Mouse (Mus musculus) c-Kit-negative CD71-positive TER-119-positive erythroid progenitor cells, embryonic 14.5 days (primary cell): ENCODE results near the gene BC030499.

Source experiments
- DNase-seq: peaks from one replicate; pipeline ENCODE4 v3.0.0-alpha.2; 2013; ENCODE audit warnings: low read depth, low spot score

The BC030499 gene

DNA sequence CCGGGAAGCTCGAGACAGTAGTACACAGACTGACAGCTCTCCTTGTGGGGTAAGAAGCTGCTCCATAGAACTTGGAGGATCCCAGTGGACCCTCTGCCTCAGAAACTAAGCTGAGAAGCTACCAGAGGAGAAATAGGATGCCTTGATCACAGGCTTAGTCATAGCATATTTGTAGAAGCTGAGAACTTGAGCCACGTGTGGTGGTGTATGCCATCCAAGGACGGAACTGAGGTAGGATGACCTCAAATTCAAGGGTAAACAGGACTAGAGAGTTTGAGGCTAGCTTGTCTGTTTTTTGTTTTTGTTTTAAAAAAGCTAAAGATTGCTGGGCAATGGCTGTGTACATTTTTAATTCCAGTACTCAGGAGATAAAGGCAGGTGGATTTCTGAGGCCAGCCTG is 14.6 kb downstream of the BC030499 start:
- DNase-seq = no peak

DNA sequence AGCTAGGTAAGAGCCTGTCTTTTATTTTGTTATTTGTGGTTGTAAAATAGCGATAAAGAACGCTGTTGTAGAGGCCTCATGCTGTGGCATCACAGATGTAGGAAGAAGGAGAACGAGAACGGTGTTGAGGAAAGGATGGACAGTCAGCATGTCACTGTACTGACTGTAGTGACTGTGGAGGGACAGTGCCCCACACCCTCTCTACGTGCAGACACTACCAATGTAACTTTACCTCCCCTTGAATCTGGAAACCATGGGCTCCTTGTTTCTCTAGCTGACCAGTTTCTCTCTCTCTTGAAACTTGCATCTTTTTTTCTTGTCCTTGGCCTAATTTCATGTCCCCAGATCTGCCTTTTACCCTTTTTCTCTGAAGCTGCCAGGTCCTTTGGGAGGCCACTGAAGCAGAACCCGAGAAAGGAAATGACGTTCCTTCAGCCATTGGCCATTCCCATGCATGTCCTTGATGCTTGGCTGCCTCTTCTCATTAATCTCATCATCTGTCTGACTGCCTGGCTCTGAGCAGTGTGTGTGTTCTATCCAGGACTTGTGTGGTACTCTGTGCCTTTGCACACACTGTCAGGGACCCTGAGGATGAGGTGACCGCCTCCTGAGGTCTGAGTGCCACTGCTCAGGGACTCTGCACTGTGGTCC is 20.3 kb downstream of the BC030499 start:
- DNase-seq = no peak

DNA sequence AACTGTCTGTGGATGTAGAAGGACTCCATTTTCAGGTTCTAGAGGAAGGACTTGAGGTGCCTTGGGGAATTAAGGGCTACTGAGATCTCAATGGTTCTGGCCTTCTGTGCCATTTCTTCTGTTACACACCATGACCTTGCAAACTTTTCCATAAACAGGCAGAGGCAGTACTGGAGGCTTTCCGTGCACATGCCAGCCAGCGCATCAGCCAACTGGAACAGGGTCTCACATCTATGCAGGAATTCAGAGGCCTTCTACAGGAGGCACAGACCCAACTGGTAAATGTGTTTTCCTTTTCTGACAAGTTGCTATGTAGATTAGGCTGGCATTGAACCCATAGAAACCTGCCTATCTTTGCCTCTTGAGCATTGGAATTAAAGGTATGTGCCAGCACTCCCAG is 23.0 kb downstream of the BC030499 start:
- no peak for DNase-seq

DNA sequence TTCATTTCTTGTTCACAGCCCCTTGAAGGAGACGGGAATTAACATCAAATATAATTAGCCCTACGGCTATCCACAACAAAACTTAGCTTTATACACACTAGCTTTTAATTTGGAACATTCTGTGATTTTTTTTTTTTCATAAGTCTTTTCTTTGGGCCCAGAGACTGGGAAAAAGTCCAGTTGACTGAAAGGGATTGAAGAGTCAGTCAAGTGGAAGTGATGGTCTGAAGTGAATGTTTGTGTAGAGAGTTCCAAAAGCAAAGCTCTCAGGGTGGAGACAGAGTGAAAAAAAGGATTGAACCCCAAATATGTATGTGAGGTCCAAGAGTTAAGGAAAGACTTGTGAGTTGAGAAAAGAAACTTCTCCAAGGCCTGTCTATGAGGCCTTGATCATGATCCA is 27.8 kb downstream of the BC030499 start:
- no peak for DNase-seq

DNA sequence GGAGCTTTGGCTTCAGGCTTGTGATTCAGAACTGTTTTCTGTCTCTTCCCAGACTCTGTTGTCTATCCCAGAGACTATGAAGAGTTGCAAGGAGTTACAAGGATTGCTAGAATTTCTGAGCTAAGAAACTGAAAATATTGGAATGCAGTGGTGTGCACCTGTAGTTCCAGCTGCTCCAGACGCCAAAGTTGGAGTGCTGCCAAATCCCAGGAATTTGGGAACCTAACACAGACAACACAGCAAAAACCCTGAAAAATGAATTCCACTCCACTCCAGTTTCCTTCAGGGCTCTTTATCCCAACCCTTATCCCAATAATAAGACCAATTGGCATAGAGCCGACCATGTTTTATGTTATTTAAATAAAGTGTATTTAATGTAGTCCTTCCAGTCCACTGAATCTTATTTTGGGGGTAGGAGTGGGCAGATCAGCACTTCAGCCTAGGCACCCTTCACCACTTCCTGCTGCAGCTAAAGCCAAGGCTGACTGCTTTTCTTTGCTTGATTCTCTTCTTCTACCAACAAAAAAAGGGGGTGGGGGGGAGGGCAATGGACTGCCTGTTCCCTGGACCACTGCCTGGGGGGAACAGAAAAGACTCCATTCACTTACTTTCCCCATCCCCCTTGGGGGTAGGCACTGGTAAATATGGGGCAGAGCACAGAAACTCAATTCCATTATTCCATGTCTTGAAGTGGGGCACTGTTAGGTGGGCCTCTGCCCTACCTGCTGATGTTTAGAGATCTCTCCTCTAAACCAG is 31.6 kb downstream of the BC030499 start:
- DNase-seq = no peak

DNA sequence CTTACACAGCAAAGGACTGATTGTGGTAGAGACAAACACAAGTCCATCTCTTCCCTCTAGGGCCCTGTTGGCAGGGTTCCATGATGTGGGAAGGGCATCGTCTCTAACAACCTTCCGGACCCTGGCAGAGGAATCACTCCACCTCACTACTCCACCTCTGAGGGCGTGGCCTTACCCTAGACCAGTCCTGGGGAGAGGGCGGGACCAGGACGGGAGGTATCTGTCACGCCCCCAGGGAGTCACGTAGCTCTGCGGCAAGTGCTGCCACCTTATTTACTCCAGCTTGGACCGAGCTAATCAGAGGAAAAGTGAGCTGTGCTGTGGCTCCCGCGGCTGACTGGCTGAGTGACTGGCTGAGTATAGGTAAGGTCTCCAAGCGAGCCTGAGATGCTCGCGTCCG is 32.2 kb downstream of the BC030499 start, which contains the start of gene Aldoc:
TSS of gene Aldoc (plus strand) at position 109 of the 400 bp plus-strand sequence.
- peak; percentile 62 for DNase-seq

DNA sequence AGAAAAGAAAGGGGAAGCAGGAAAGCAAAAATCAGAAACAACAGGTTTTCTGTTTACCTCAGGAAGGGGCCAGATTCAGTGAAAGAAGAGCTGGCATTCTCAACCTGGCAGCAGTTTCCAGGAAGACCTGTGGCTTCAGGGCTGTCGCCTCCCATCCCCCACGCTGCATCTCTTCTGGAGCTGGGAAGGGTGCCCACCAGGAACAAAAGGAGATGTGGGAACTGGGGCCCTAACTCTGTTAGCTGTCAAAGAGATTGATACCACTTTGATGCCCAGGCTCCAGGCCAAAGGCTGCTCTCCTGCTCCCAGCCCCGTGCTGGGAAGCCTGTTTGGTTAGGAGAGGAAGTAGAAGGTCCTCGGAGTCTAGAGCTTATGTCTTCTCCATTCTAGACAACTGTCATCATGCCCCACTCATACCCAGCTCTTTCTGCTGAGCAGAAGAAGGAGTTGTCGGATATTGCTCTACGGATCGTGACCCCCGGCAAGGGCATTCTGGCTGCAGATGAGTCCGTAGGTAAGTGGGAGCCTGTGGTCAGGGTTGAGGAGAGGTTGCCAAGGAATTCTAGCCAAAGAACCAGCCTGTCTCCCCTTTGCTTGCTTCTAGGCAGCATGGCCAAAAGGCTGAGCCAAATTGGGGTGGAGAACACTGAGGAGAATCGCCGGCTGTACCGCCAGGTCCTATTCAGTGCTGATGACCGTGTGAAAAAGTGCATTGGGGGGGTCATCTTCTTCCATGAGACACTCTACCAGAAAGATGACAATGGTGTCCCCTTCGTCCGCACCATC is 33.6 kb downstream of the BC030499 start:
- DNase-seq = no peak

DNA sequence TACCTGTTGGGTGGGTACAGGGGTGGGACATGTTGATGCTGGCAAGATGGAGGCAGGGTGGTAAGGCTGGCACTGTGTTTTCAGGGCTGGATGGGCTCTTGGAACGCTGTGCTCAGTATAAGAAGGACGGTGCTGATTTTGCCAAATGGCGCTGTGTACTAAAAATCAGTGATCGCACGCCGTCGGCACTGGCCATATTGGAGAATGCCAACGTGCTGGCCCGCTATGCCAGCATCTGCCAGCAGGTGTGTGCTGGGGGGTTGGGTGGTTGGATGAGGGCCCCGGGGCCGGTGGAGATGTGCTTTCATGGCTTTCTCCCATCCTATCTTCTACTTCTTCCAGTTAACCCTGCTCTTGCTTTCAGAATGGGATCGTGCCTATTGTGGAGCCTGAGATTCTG is 34.3 kb downstream of the BC030499 start:
- DNase-seq = no peak

DNA sequence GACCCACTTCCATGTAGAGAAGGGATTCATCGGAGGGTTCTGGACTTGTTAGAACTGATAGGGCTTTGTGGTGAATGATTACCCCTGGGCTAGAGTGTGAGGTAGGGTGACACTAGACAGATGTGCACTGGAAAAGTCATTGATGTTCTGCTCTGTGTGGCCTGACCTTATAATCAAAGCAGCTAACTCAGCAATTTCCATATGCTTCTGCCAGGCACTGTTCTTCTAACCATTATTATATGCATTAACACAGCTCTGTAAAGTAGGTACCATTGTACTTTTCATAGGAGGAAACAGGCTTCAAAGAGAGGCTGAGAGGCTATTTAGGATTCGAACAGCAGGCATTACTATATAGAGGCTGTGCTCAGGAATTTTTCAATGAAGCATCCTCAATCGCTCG is 36.6 kb downstream of the BC030499 start:
- no peak for DNase-seq

DNA sequence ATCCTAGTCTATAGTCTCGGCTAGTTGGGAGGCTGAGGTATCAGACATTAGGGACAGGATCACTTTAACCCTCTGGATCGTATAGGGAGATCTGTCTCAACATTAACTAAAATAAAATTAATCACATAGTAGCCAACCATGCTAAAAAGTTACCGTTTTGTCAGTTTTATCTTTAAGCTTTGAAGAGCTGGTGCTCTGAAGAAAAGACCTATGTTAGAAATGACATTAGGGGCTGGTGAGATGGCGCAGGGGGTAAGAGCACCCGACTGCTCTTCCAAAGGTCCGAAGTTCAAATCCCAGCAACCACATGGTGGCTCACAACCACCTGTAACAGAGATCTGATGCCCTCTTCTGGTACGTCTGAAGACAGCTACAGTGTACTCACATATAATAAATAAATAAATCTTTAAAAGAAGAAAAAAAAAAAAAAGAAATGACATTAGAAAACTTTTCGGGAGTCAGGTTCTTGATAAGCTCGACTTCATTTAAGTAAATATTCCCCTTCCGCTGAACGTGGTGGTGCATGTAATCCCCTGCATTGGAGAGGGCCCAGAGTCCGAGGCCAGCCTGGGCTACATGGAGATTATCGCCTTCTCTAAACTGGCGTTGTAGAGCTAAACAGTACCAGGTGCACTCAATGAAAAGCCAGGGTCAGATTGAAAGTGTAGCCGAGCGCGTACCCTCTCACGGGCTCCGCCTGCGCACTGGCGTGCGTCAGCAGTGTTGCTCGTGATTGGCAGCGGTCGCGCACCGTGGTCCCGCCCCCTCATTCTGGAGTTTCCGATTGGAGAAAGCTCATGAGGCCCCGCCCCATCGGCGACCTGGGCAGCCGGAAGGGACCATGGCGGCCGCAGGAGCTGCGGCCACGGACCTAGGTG is 37.2 kb downstream of the BC030499 start, which contains the start of gene Pigs:
TSS of gene Pigs (plus strand) at position 782 of the 878 bp plus-strand sequence.
- DNase-seq = peak; percentile 90

DNA sequence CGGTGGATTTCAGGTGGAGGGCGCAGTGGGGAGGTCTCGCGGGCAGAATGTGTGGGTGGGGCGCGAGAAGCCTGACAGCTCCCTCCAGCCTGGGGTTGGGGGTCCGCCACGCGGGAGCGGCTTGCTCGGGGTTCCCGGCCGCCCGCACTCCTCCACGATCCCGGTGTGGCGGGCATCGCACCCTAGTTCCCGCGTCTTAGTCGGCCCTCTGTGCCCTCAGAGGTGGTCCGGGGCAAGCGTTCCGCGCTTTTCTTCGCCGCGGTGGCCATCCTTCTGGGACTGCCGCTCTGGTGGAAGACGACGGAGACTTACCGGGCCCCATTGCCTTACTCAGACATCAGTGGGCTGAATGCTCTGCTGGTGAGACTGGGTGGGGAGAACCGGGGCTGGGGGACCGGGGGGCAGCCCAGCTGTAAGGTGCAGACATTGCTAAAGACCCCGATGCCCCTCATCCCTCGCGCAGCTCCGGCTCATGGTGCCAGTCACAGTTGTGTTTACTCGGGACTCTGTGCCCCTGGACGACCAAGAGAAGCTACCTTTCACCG is 37.9 kb downstream of the BC030499 start:
- DNase-seq = no peak

DNA sequence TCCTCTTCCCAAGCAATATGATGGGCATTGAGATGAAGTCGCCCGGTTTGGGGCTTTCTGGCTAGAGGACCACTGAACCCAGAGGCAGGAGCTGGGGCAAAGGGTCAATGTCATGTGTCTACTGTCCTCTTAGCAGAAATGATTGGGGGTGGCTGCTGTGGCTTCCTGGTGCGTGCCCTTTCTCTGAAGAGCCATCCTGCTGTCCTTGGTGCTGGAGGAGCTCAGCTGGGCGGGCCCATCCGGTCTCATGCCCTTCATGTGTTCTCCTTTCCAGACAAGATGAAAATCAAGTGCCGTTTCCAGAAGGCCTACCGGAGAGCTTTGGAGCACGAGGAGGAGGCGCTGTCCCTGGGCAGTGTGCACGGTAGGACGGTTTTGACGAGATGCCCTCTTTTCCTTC is 42.0 kb downstream of the BC030499 start:
- no peak for DNase-seq

DNA sequence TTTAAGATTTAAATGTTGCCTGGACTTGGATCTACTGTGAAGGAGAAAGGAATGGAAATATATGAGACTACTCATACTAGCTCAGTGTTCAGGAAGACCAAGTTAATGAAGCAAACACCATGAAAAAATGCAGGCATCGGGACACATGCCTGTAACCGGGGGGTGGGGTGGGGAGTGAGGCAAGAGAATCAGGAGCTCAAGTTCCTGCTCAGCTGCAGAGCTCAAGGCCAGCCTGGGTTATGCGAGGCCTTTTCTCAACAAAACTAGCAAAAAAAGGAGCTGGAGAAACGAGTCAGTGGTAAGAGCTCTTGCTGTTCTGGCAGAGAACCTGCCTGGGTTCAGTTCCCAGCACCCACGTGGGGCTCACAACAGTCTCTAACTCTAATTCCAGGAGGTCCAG is 43.4 kb downstream of the BC030499 start:
- no peak for DNase-seq

DNA sequence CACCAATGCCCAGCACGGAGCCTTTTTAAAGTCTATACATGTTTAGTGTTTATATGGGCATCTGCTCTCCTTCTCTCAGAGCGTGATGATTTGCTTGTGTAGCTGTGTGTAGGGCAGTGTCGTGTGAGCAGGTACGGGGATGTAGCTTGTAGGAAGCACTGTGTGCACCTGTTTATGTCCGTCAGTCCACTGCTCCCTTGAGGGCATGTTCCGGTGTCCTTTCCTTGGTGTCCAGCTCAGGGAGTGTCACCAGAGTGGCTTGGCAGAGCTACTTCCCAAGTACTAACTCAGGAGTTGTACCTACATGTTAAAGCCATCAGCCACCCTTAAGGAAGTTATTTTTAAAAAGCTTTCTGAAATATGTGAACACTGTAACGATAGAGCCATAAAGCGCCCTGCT is 46.4 kb downstream of the BC030499 start:
- no peak for DNase-seq

DNA sequence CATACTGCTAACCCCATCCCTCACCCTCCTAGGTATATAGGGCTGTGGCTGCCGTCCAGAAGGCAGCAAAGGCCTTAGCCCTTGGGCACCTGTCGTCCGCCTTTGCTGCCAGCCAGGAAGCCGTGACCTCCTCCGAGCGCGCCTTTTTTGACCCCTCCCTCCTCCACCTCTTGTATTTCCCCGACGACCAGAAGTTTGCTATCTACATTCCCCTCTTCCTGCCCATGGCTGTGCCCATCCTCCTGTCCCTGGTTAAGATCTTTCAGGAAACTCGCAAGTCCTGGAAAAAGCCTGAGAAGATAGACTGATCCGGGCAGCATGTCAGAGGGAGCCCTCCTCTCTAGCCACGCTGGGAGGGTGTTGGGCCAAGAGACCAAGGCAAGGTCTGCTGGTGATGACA is 51.1 kb downstream of the BC030499 start:
- no peak for DNase-seq

DNA sequence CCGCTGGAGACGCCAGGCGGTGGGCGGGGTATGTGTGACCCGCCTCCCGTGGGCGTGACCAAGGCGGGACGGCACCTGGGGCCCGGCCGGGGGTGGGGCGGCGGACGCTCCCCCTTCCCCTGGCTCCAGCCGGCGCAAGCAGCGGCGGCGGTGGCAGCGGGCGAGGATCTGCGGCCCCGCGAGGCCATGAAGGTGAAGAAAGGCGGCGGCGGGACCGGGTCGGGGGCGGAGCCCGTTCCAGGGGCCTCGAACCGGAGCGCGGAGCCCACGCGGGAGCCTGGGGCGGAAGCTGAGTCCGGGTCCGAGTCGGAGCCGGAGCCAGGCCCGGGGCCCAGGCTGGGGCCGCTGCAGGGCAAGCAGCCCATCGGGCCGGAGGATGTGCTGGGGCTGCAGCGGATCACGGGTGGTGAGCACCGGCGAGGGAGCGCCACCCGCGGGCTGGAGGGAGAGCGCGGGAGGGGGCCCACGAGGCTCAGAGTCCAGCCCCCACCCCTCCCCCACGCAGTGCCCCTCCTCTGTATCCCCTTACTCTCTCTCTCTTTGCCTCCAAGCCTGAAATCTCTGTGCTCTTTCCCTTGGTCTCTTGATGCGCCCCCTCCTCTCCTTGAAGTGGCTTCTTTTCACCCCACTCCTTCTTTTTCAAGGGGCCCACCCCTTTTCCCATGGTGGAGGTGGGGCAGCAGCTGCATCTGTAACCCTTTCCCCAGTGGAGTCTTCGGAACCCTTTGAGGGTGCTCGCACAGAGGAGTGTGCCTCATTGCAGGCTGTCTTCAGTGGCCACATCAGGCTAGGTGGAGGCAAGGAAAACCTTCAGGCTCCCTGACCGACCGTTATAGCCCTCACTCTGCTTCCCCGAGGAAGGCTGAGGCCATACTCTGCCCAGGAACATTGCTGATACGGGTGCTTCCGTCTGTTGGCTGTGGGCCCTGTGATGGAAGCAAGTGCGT is 53.0 kb downstream of the BC030499 start, which contains the start of gene Unc119:
TSS of gene Unc119 (plus strand) at position 102 of the 947 bp plus-strand sequence.
- peak; percentile 48 for DNase-seq

DNA sequence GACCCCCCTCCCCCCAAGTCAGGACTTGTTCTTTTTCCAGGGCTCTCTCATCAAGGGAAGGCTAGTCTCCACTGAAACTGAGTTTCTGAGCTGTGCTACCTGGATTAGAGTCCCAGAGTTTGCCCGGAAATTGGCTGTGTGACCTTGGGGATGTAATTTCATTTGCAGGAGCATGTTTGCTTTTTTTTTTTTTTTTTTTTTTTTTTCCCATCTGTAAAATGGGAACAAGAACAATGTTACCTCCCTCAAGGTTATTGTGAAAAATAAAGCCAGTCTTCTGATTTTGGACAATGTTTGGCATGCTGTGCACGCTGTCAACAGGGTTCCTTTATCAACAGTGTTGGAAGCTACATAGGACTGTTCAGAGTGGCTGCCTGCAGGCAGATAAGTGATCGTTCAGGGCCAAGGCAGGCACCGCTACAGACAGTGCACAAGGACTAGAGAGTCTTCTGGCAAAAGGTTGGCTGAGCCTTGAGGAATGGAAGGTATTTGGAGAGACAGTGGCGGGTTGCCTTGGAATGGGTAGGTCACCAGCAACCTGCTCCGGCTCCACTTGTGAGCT is 53.8 kb downstream of the BC030499 start:
- no peak for DNase-seq

DNA sequence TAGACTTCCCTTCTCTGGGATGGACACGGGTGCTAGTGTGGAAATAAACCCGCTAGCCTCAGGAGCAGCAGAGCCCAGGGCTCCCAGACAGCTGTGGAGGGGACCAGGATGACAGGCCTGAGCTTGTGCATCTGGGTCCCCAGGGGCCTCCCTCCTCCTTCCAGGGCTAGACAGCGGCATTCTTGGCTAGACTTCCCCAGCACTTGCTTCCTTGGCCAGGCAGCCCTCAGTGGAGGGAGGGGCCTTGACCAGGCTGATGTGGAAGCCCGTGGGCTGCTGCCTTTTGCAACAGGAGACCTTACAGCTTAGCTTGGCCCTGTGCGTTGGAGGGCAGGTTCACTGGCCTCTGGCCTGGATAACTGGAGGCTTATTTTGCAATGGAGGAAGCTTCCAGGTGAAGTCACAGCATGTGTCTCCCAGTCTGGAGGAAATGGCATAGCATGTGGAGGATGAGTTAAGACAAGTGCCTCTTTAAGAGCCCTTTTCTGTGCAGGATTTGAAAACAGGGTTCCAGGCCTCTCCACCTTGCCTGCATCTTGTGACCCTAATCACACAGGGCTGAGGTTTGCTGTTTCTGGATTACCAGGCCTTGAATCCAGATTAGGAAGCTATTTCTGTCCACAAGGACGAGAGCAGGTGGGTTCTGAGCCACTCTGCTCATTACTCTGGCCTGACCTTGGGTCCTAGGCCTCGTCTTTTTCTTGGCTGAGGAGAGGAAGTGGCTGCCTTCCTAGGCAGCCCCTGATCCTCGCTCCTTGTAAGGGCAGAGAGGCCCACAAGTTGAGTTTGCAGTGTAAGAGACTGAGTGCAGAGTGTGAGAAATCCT is 54.5 kb downstream of the BC030499 start:
- no peak for DNase-seq

DNA sequence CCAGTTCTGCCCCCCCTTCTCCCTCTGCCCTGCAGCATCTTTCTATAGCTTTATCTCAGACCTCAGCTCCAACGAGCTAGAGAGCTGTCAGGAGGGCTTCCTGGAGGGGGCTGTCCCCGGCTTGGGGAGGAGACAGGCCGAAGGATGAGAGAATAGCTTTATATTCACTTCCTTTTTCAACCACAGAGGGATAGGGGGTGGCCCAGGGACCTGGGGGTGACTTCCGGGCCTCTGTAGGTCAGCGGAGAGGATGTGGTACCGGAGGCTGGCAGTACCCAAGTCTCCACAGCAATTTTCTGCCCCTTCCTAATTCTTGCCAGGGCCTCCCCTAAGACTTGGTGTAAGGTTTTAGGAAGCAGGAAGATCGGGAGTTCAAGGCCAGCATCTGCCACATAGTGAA is 55.2 kb downstream of the BC030499 start:
- DNase-seq = no peak
